Mouse (Mus musculus): ENCODE data around the gene Acap3.

Gene Acap3

DNA sequence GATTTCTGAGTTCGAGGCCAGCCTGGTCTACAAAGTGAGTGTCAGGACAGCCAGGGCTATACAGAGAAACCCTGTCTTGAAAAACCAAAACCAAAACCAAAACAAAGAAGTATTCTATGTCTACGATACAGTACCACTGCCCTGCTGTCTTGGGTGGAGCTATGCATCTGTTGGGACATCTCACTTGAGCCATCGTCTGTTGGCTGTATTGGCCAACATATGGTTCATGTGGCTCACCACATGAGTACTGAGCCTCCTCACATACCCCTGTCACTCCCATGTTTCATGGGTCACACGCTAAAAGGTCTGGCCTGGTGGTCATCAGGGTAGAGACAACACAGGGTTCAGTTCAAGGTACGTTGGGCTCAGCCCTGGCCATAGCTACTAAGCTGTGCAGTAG lies 5.3 kb upstream of the Acap3 start:
- DNase-seq (ENCODE audit: extremely low read depth, low read depth, low spot score), result no peak

GRCm38 (mm10) chr4:155887674-155888073 lies 3.9 kb upstream of the Acap3 start:
- DNase-seq (ENCODE audit: extremely low read depth, low read depth, low spot score), result no peak

DNA sequence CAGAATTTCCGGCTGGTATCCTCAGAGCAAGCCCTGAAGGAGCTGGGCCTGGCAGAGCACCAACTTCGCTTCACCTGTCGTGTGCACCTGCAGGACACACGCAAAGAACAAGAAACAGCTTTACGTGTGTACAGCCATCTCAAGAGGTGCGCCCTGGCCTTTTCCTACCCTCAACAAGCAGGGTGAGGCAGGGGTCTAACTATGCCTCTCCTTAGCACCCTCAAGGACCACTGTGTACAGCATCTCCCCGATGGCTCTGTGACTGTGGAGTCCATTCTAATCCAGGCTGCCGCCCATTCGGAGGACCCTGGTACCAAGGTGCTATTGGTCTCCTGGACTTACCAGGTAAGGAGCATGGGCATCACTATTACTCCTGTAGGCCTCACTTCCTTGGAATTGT lies 3.4 kb upstream of the Acap3 start:
- DNase-seq (ENCODE audit: extremely low read depth, low read depth, low spot score), result no peak

- DNase-seq (ENCODE audit: extremely low read depth, low read depth, low spot score), result no peak
Observed at GRCm38 (mm10) chr4:155889316-155889715, 2.3 kb upstream of the Acap3 start.

GRCm38 (mm10) chr4:155891011-155891471 lies 581 bp upstream of the Acap3 start:
- no peak for DNase-seq (ENCODE audit: extremely low read depth, low read depth, low spot score)

DNA sequence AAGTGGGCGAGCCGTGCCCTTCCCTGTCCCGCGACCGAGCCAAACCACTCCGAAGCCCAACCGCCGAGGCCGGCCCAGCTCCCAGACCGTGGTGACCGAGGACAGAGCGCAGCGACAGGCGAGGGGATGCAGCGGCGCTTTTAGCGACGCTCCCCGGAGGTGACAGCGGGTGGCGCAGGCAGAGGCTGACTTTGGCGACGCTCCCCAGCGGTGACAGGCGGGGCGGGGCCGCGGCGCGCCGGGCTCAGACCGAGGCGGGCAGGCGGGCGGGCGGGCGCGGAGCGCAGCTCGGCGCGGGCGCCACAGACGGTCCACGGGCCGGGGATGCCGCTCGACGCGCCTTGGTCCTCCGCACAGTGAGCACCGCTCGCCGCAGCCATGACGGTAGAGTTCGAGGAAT lies 395 bp downstream of the Acap3 start:
- DNase-seq (ENCODE audit: extremely low read depth, low read depth, low spot score), result no peak

DNA sequence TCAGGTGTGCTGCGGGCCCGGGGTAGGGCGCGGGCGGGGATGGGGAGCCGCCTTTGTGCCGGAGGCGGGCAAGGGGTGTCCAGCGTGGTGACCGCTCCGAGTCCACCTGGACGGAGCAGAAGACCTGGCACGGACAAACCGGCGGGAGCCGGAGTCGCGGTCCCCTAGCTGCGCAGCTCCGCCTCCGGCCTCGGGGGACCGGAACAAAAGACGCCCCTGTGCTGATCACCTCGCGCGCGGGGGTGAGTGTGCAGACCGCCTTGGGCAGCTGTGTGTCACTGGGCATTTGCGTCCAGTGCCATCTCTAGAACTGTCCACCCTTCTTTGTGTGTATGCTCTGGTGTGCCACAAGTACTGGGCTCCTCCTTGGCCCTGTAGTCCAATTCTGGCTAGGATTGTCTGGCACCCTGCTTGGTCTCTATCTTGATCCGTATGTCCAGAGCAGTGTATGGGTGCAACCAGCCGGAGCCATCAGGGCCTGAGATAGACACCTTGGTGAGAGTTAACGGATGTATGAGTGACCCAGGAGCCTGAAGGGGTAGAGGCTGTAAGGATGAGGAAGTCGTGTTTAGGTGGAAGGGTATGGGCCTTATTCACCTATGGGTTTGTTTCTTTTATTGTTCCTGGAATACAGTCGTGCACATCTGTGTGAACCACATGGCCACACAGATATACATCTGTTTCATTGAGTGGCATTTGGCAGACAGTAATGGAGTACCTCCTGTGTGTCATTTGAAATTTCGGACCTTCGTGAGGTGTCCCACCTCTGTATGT lies 1.0 kb downstream of the Acap3 start:
- no peak for DNase-seq (ENCODE audit: extremely low read depth, low read depth, low spot score)

DNA sequence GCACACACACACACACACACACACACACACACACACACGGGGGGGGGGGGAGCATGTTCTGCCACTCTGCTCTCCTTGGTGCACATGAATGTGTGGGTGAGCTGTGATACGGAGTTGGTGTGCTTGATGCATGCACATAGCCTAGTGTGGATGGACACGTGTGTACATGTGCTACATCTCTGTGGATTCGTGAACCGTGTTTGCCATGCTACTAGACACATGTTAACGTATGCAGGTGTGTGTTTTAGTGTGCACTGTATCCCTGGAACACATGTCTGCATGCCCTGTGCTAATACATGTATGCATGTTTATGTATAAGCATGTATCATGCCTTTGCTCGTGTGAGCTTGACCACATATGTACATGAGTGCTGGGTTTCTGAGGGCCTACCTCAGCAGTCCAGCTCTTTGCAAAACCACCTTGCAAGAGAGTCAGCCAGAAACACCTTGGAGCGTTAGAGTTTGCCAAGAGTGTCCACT lies 1.6 kb downstream of the Acap3 start:
- DNase-seq (ENCODE audit: extremely low read depth, low read depth, low spot score), result no peak

DNA sequence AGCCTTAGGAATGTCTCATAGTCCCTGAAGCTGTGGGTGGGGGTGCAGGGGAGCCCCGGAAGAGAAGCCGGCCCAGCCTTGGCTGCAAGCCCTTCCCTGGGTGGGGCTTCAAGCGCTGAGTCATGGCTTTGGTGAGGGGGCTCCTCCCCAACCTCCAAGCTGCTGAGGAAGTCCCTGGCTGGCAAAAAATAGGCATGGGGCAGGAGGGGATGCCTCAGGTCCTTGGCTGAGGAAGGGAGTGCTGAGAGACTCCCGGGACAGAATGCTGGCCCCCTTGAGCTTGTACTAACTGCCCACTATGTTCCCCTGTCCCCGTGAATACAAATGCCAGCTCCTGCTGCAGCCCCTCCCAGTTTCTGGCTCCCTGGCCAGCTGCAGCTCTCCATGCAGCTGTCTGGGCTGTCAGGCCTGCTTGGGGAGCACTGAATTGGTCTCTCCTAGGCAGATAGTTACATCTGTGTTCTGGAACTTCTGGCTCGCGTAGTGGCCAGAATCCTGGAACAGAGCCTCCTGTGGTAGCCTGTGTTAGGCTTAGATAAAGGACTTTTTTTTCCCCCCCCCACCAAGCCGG lies 2.8 kb downstream of the Acap3 start:
- no peak for DNase-seq (ENCODE audit: extremely low read depth, low read depth, low spot score)

DNA sequence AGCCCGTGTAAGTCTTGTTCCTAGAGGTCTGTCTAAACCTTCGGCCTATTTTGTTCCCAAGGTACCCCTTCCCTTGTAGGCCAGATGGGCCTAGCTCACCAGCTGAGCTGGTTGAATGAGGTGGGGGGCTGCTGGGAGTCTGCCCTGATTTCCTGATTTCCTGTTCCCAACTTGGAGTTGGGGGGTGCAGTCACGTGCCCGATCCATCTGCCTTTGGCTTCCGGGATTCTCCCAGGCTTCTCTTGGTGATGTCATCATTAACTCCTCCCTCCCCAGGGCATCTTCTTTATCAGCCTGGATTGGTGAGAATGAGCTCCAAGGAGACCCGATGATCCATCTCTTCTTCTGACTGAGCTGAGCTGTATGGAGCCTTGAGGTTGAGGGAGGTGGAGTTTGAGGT lies 3.6 kb downstream of the Acap3 start:
- no peak for DNase-seq (ENCODE audit: extremely low read depth, low read depth, low spot score)

- DNase-seq (ENCODE audit: extremely low read depth, low read depth, low spot score), result no peak
Observed at GRCm38 (mm10) chr4:155895826-155896225, 4.2 kb downstream of the Acap3 start.

GRCm38 (mm10) chr4:155896461-155896860 lies 4.8 kb downstream of the Acap3 start:
- DNase-seq (ENCODE audit: extremely low read depth, low read depth, low spot score), result no peak

GRCm38 (mm10) chr4:155898318-155898717 lies 6.7 kb downstream of the Acap3 start:
- no peak for DNase-seq (ENCODE audit: extremely low read depth, low read depth, low spot score)

- no peak for DNase-seq (ENCODE audit: extremely low read depth, low read depth, low spot score)
Observed at GRCm38 (mm10) chr4:155899355-155899754, 7.7 kb downstream of the Acap3 start.

DNA sequence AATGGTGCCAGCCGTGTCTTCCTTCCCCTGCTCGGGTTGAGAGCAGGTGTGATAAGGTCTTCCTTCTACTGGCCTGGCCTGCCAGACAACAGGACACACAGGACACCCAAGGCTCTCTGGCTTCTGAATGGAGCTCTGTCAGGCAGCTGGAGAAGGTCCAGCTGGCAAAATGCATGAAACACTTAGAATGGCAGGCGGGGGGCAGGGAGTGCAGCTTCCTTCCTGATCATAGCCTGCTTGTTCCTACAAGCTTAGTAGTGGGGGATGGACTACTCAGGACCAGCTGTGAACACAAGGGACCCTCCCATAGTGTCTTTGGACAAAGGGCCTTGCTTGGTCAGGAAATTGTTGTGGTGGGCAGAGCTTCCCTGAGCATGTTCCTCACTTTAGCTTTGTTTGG lies 9.6 kb downstream of the Acap3 start:
- no peak for DNase-seq (ENCODE audit: extremely low read depth, low read depth, low spot score)

DNA sequence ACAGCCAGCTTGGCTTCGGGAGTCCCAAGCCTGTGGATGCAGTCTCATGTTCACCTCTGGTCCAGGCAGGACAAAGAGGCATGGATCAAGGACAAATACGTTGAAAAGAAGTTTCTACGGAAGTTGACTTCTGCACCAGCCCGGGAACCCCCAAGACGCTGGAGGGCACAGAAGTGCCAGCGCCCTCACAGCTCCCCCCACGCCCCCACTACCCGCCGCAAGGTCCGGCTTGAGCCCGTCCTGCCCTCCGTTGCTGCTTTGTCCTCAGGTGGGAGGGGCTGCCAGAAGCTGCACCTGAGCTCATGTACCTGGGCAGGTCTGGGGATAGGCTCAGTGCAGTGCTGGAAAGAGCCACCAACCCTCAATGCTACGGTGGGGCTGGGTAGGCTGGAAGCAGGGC lies 11.6 kb downstream of the Acap3 start:
- DNase-seq (ENCODE audit: extremely low read depth, low read depth, low spot score), result no peak

- DNase-seq (ENCODE audit: extremely low read depth, low read depth, low spot score), result no peak
Observed at GRCm38 (mm10) chr4:155904318-155905102, 12.9 kb downstream of the Acap3 start.

DNA sequence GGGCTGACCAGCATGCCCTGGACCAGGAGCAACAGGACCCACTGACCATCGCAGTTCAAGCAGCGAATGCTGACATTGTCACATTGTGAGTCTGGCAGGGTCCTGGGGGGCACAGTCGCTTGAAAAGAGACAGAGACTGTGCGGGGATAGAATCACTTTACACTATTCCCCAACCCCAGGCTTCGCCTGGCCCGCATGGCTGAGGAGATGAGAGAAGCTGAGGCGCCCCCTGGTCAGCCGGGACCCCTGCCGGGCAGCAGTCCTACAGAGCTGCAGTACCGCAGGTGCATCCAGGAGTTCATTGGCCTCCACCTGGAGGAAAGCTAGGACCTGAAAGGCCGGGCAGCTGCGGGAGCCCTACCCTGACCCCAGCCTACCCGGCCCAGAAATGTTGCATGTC lies 14.0 kb downstream of the Acap3 start:
- no peak for DNase-seq (ENCODE audit: extremely low read depth, low read depth, low spot score)

DNA sequence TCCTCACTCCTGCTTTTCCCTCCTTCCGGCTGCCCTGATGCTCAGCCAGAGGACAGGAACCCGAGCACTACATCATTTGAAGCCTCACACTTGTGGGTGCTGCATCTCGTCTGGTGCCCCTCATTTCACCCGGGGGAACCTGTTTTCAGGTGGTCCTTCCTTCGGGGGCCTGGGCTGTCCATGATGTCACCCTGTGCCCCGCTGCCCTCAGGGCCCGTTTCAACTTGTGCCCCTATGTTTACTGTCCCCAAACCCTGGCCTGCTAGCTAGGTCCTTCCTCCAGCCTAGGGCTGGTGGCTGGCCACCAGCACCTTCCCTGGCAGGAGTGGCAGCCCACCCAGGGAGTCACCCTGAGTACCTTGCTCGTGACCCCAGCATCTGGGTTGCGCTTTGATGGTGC lies 14.5 kb downstream of the Acap3 start:
- DNase-seq (ENCODE audit: extremely low read depth, low read depth, low spot score), result no peak

- no peak for DNase-seq (ENCODE audit: extremely low read depth, low read depth, low spot score)
Observed at GRCm38 (mm10) chr4:155907003-155907402, 15.4 kb downstream of the Acap3 start.

GRCm38 (mm10) chr4:155908281-155908680 lies 16.7 kb downstream of the Acap3 start:
- DNase-seq (ENCODE audit: extremely low read depth, low read depth, low spot score), result no peak

DNA sequence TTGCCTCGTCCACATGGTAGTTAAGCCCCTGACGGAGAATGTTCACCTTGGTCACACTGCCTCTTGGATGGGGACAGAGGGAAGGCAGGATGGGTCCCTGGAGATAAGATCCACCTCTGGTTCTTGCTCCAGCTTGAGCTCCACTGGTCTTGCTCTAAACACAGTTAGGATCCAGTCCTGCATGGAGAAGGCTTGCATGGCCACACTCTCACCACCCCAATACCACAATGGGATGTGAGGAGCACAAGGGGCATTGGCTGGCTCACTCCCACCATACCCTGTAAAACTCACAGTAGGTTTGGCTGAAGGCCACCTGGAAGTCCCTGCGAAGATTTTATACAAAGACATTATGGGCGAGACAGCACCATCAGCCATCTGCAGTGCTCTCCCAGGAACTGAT lies 17.1 kb downstream of the Acap3 start:
- no peak for DNase-seq (ENCODE audit: extremely low read depth, low read depth, low spot score)
